Mouse (Mus musculus) embryonic facial prominence, embryonic 11.5 days (tissue): ENCODE results near the gene Olfr131. TPM values are rescaled to one million over a fixed set of nuclear protein-coding genes. Genes with fewer than 3 reads are reported as not detected.
"Not testable (repeated sequence)": the region's sequence is repeated elsewhere in the genome, so short reads cannot be mapped to it uniquely, and the experiment has no call there.

Experiments
- ATAC-seq: fragments of 200-750 bp; cut with Nextera tagmentation; replicated peaks from 2 replicates; pipeline ENCODE4 v1.8.0; 2017; ENCODE audit warnings: low read depth; ENCODE audit not compliant: insufficient number of reproducible peaks, low FRiP score, low TSS enrichment
- DNase-seq: peaks from one replicate; pipeline ENCODE4 v3.0.0-alpha.2; 2015; ENCODE audit warnings: low spot score
- H3K27ac ChIP-seq: fragments of 300-500 bp; sonication (generic); replicated peaks from 2 replicates; pipeline ENCODE4 v1.5.1; 2014; ENCODE audit warnings: mild to moderate bottlenecking, low read depth, low read length, control low read depth
- H3K27me3 ChIP-seq: fragments of 300-500 bp; sonication (generic); 2 replicates; pipeline ENCODE4 v1.6.1; 2014; ENCODE audit warnings: mild to moderate bottlenecking, low read length, moderate library complexity, mixed read lengths; ENCODE audit not compliant: control insufficient read depth, insufficient read depth
- H3K36me3 ChIP-seq: fragments of 300-500 bp; sonication (generic); replicated peaks from 2 replicates; pipeline ENCODE4 v1.6.1; 2014; ENCODE audit warnings: low read depth, mild to moderate bottlenecking, low read length, moderate library complexity, mixed read lengths; ENCODE audit not compliant: control insufficient read depth, insufficient read depth
- H3K4me1 ChIP-seq: fragments of 300-500 bp; sonication (generic); 2 replicates; pipeline ENCODE4 v1.6.1; 2014; ENCODE audit warnings: low read length, mixed read lengths; ENCODE audit not compliant: control insufficient read depth, insufficient read depth
- H3K4me2 ChIP-seq: fragments of 300-500 bp; sonication (generic); 2 replicates; pipeline ENCODE4 v1.6.1; 2014; ENCODE audit warnings: low read depth, mild to moderate bottlenecking, control low read depth, low read length, moderate library complexity
- H3K4me3 ChIP-seq: fragments of 300-500 bp; sonication (generic); 2 replicates; pipeline ENCODE4 v1.5.1; 2014; ENCODE audit warnings: low read depth, low read length, control low read depth
- H3K9ac ChIP-seq: fragments of 300-500 bp; sonication (generic); replicated peaks from 2 replicates; pipeline ENCODE4 v1.6.1; 2014; ENCODE audit warnings: mild to moderate bottlenecking, control low read depth, low read length
- H3K9me3 ChIP-seq: fragments of 300-500 bp; sonication (generic); replicated peaks from 2 replicates; pipeline ENCODE4 v1.6.1; 2016; ENCODE audit warnings: mild to moderate bottlenecking, low read length, inconsistent platforms, mixed read lengths; ENCODE audit not compliant: control insufficient read depth
- WGBS: fragments of 180-500 bp; shearing (Covaris S2); extraction: QIAGEN DNeasy Blood & Tissue Kit; methylation state at CpG from one replicate; pipeline ENCODE4 v1.1.7; 2014; 5-methylcytosine and 5-hydroxymethylcytosine counted together
- polyA plus RNA-seq: library from polyadenylated mRNA; unstranded; fragments of >200 nt; fragmentation: Nextera tagmentation; extraction: Ambion mirVana; gene quantifications from 2 replicates; pipeline ENCODE4 v1.2.1, GENCODE M21; 2014

Gene Olfr131
- not detected in 2 replicates for polyA plus RNA-seq

DNA sequence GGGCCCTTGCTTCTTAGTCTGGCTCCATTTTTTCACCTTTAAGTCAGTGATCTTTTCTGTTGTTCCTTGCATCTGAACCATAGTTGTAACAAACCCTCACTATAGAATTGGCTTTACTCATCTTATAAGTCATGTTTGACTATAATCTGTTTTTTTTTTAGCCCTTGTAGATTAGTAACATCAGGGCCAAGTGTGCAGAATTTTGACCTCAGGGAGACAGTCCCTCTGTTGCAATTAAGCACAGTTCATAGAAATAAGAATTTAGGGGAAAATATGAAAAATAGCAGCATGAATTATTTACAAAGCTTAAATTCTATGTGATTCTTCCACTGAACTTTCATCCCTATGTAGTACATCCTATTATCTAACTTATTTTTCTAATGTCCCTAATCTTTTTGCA is at the start of gene Olfr131:
TSS of gene Olfr131 (minus strand) at position 101 of the 400 bp plus-strand sequence.
- Histone ChIP-seq H3K36me3 (no peaks in the 10 kb centered on the region), H3K27ac (no peak within 1 kb of the TSS), H3K4me2 (no peak within 1 kb of the TSS), H3K9me3 (no peaks in the 10 kb centered on the region), H3K4me3 (no peak within 1 kb of the TSS), H3K9ac (no peak within 1 kb of the TSS), H3K27me3 (no peaks in the 10 kb centered on the region), H3K4me1 (no peaks in the 10 kb centered on the region)
- DNase-seq (no peak), ATAC-seq (no peak)

DNA sequence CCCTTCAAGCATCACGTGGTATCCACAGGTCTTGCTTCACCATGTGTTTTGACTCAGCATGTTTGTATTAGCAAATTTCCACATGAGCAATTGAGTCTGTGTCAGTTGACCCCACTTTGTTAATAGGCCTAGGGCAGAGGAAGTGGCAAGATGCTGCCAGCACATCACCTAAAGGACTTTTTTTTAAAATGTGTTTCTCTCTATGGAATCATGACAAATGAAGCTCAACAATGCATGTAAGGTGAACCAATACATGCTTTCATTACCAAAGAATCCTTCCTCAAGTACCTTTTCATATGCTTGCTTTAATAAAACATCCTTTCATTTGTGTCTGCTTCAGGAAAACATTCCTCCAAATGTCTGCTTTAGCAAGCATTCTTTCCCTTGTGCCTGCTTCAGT is 45.9 kb upstream of the Olfr131 start, which contains the start of gene Olfr132:
TSS of gene Olfr132 (minus strand) at position 101 of the 400 bp plus-strand sequence.
- Histone ChIP-seq H3K4me1 (no peaks in the 10 kb centered on the region), H3K36me3 (no peaks in the 10 kb centered on the region), H3K9ac (no peak within 1 kb of the TSS), H3K27ac (no peak within 1 kb of the TSS), H3K9me3 (no peaks in the 10 kb centered on the region), H3K4me2 (no peak within 1 kb of the TSS), H3K27me3 (no peaks in the 10 kb centered on the region), H3K4me3 (no peak within 1 kb of the TSS)
- 42% methylated on average over 1 of the region's 1 CpGs for WGBS
- DNase-seq (no peak), ATAC-seq (no peak)

DNA sequence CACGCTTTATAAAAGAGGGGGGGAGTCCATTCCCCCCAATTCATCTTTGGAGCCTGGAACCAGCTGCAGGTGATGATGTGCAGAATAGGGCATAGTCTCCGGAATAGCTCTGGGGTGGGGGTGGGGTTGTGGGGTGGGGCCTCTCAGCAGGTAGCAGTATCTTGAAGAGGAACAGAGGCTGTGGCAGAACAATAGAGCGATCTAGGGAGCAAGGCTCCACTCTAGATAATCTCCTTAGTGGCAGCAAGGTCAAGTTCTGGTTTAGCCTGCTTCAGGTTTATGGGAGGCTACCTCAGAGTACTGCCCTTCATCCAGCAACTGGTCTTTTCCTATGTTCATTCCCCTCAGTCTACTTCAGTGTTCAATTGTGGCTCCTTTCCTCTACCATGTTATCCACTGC is 36.9 kb upstream of the Olfr131 start:
- H3K36me3 ChIP-seq, ATAC-seq, H3K27ac ChIP-seq, H3K4me3 ChIP-seq, H3K4me2 ChIP-seq, H3K9me3 ChIP-seq, DNase-seq, H3K4me1 ChIP-seq, H3K27me3 ChIP-seq, H3K9ac ChIP-seq: not testable (repeated sequence)
- WGBS: 71% methylated on average over 3 of the region's 3 CpGs

DNA sequence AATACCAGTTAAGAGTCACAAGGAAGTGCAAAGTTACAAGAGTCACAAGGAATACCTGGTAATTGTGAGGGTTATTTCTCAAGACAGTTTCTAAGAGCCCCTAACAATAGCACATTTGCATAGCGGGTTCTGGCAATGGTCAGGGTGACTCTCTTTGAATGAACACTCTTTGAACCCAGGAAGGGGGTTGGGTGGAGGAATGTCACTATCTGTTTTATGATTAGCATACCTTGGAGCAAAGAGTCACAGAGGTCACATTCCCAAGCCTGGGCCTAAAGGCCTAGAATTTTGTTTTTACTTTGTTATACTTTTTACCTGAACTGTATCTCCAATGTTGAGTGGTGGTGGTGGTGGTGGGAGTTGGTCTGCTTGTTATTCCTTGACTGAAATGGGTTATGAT is 35.7 kb upstream of the Olfr131 start:
- not testable (repeated sequence) for H3K9me3 ChIP-seq, H3K4me1 ChIP-seq, H3K4me3 ChIP-seq, H3K27ac ChIP-seq, ATAC-seq, H3K36me3 ChIP-seq, DNase-seq, H3K4me2 ChIP-seq, H3K9ac ChIP-seq, H3K27me3 ChIP-seq
- 90% methylated on average over 1 of the region's 1 CpGs for WGBS

DNA sequence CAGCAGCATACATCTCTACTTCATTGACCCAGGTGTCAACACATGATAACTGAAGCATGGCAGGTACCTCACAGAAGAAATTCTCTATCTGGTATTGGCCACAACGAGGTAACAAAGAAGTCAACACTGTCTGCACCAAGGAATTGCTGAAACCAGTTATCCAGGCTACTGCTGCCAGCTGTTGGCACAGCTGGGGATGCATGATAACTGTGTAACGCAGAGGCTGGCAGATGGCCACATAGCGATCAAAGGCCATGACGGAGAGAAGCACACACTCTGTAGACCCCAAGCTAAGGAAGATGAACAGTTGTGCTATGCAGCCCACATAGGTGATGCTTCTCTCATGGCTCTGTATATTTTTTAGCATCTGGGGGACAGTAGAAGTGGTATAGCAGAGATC is 6.1 kb downstream of the Olfr131 start:
- Histone ChIP-seq H3K4me3 (no peak overlapping the region), H3K4me2 (no peak overlapping the region), H3K4me1 (no peaks in the 10 kb centered on the region), H3K27me3 (no peaks in the 10 kb centered on the region), H3K27ac (no peak overlapping the region), H3K36me3 (no peaks in the 10 kb centered on the region), H3K9me3 (no peaks in the 10 kb centered on the region), H3K9ac (no peak overlapping the region)
- ATAC-seq (no peak), DNase-seq (no peak)
- WGBS: 84% methylated on average over 4 of the region's 4 CpGs

DNA sequence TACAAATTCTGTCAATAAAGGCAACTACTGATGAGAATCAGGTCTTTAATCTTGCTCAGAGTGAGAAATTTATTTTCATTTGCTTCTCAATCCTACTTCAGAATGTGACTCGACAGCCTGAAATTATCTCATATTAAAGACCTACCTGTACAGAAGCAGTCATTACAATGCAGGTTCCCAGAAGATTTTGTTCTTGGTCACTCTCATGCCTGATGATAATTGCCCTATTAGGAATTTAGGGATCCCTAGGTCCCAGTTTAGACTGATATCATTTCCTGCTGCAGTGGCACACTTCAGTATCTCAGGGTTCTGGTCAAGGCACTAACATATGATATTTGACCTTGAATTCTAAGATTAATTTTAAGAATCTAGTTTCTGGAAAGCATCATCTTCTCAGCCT is 24.9 kb downstream of the Olfr131 start, which contains the start of gene Olfr130:
TSS of gene Olfr130 (plus strand) at position 301 of the 400 bp plus-strand sequence.
- H3K27me3 ChIP-seq: no peaks in the 10 kb centered on the region
- no peak within 1 kb of the TSS for H3K4me2 ChIP-seq
- no peak within 1 kb of the TSS for H3K9ac ChIP-seq
- no peaks in the 10 kb centered on the region for H3K9me3 ChIP-seq
- no peaks in the 10 kb centered on the region for H3K4me1 ChIP-seq
- H3K36me3 ChIP-seq: no peaks in the 10 kb centered on the region
- no peak within 1 kb of the TSS for H3K4me3 ChIP-seq
- ATAC-seq: no peak
- no peak within 1 kb of the TSS for H3K27ac ChIP-seq
- 86% methylated on average over 1 of the region's 1 CpGs for WGBS
- no peak for DNase-seq

DNA sequence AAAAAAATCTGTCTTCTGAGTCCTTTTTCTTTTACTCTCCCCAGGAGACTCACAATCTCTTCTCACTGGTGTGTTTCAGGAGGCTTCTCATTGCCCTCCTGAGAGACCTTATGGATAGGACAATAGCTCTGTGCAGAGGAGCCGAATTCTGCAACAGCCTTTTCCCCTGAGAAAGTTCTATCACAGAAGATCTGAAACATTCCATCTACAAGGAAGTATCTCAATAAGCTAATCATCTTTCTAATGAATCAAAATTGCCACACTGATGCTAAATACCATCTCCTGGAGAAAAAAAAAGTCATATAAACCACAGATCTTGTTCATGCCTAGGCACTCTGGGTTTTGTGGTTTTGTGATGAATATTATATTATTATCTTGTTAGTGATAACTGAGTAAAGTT is 28.5 kb downstream of the Olfr131 start, which contains the start of gene Olfr129:
TSS of gene Olfr129 (minus strand) at position 101 of the 400 bp plus-strand sequence.
- H3K9me3 ChIP-seq: no peaks in the 10 kb centered on the region
- no peak within 1 kb of the TSS for H3K9ac ChIP-seq
- no peak for DNase-seq
- H3K27me3 ChIP-seq: no peaks in the 10 kb centered on the region
- 66% methylated on average over 1 of the region's 1 CpGs for WGBS
- H3K4me1 ChIP-seq: no peaks in the 10 kb centered on the region
- no peak within 1 kb of the TSS for H3K27ac ChIP-seq
- ATAC-seq: no peak
- no peaks in the 10 kb centered on the region for H3K36me3 ChIP-seq
- H3K4me3 ChIP-seq: no peak within 1 kb of the TSS
- no peak within 1 kb of the TSS for H3K4me2 ChIP-seq
